Mouse (Mus musculus) left cerebral cortex, adult 8-10 months (tissue): ENCODE measurements at regions not wholly inside any gene's neighbourhood (a gene's known extent, or its start where the extent isn't known, plus 50 kb on each side); places are given as distances from the start of the nearest gene placed in this dataset.
A peak's percentile ranks its signal among the peaks of the same experiment; 100 is the strongest.
"Not testable (repeated sequence)": the region's sequence is repeated elsewhere in the genome, so short reads cannot be mapped to it uniquely, and the experiment has no call there.

Experiments used
- DNase-seq, 2 experiments: peaks; one replicate each; pipeline ENCODE4 v3.0.0; 2022; ENCODE audit warnings: low spot score in 2 of 2

GRCm38 (mm10) chr14:92622953-92623352 lies 1267.5 kb downstream of the Pcdh9 start:
- DNase-seq = no peak

- peak in 1 of 2 experiments; percentile 18 for DNase-seq
Measured at GRCm38 (mm10) chr14:92615605-92616004, 1274.9 kb downstream of the Pcdh9 start.

GRCm38 (mm10) chr14:92593724-92594123 lies 1296.8 kb downstream of the Pcdh9 start:
- DNase-seq = no peak

GRCm38 (mm10) chr14:92591592-92592198 lies 1298.8 kb downstream of the Pcdh9 start:
- no peak for DNase-seq

GRCm38 (mm10) chr14:92588236-92588635 lies 1302.2 kb downstream of the Pcdh9 start:
- not testable (repeated sequence) for DNase-seq

GRCm38 (mm10) chr14:92566986-92567385 lies 1323.5 kb downstream of the Pcdh9 start:
- no peak for DNase-seq
